Mouse (Mus musculus) right cerebral cortex, adult 18-20 months (tissue): ENCODE measurements around the gene Mark1.

ENCODE experiments used
- DNase-seq: peaks from one replicate; pipeline ENCODE4 v3.0.0; 2022; ENCODE audit warnings: mixed read lengths

Mark1 gene

GRCm38 (mm10) chr1:184882281-184883268 lies 116.8 kb downstream of the Mark1 start, which contains the start of gene C130074G19Rik:
Gene C130074G19Rik (minus strand): TSS chr1:184883218.
- DNase-seq, result no peak

- no peak for DNase-seq
Measured at GRCm38 (mm10) chr1:184881861-184882260, 117.5 kb downstream of the Mark1 start.

GRCm38 (mm10) chr1:184881211-184881610 lies 118.2 kb downstream of the Mark1 start:
- no peak for DNase-seq

- no peak for DNase-seq
Measured at GRCm38 (mm10) chr1:184878860-184879259, 120.5 kb downstream of the Mark1 start.

- peak; percentile 70 for DNase-seq
Measured at GRCm38 (mm10) chr1:184877306-184877705, 122.1 kb downstream of the Mark1 start.

- no peak for DNase-seq
Measured at GRCm38 (mm10) chr1:184873910-184874309, 125.5 kb downstream of the Mark1 start.

GRCm38 (mm10) chr1:184872069-184872819 lies 127.1 kb downstream of the Mark1 start:
- DNase-seq, result no peak

GRCm38 (mm10) chr1:184871506-184871905 lies 127.9 kb downstream of the Mark1 start:
- DNase-seq, result no peak

- no peak for DNase-seq
Measured at GRCm38 (mm10) chr1:184870646-184871385, 128.6 kb downstream of the Mark1 start.

GRCm38 (mm10) chr1:184869939-184870565 lies 129.3 kb downstream of the Mark1 start:
- DNase-seq, result no peak

GRCm38 (mm10) chr1:184867640-184868120 lies 131.7 kb downstream of the Mark1 start:
- no peak for DNase-seq

GRCm38 (mm10) chr1:184864381-184864801 lies 135.0 kb downstream of the Mark1 start:
- no peak for DNase-seq

- no peak for DNase-seq
Measured at GRCm38 (mm10) chr1:184862636-184863035, 136.7 kb downstream of the Mark1 start.

- DNase-seq, result no peak
Measured at GRCm38 (mm10) chr1:184861551-184861950, 137.8 kb downstream of the Mark1 start.

GRCm38 (mm10) chr1:184860276-184860675 lies 139.1 kb downstream of the Mark1 start:
- DNase-seq, result no peak

- DNase-seq, result no peak
Measured at GRCm38 (mm10) chr1:184858253-184858652, 141.1 kb downstream of the Mark1 start.

- peak; percentile 72 for DNase-seq
Measured at GRCm38 (mm10) chr1:184857216-184857615, 142.2 kb downstream of the Mark1 start.

- DNase-seq, result no peak
Measured at GRCm38 (mm10) chr1:184853922-184854321, 145.4 kb downstream of the Mark1 start.

- DNase-seq, result peak; percentile 60
Measured at GRCm38 (mm10) chr1:184853339-184853738, 146.0 kb downstream of the Mark1 start.

- peak; percentile 88 for DNase-seq
Measured at GRCm38 (mm10) chr1:184851741-184852618, 147.4 kb downstream of the Mark1 start.

GRCm38 (mm10) chr1:184851166-184851565 lies 148.2 kb downstream of the Mark1 start:
- DNase-seq, result no peak
